Mouse (Mus musculus) olfactory bulb, adult 2 months (tissue): ENCODE results near the gene Vangl1.

ENCODE experiments used
- CTCF ChIP-seq: fragments of 200-500 bp; IDR thresholded peaks from 2 replicates; pipeline ENCODE4 v1.5.1; 2012; ENCODE audit warnings: low read depth, mild to moderate bottlenecking, low read length, moderate library complexity; ENCODE audit not compliant: insufficient read depth
- POLR2A ChIP-seq: fragments of 200-500 bp; IDR thresholded peaks from 2 replicates; pipeline ENCODE4 v1.6.1; 2012; ENCODE audit warnings: mild to moderate bottlenecking, low read depth, low read length, moderate library complexity; ENCODE audit not compliant: insufficient read depth

DNA sequence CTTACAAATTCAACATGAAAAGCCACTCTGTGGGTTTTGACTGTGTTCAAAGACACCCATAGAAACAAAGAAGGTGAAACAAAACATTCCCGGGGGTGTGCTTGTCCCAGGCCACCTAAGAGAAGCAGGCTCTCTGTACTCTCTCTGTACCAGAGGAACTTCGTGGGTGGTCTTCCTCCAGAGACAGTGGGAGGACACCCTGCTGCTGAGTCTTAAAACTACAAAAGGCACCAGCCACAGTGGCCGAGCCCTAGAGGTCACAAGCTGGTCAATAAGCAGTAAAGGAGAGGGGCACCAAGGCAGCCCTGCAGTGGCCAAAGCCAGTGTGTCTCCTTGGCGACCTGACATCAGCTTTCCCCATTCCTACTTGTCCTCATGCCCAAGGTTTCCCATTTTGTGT lies 14.5 kb downstream of the Vangl1 start:
- TF ChIP-seq CTCF: no peak
- no peak for TF ChIP-seq POLR2A
